ENCODE assay signal across 27 mouse cellular contexts in genomic region chr19:3950331-3950730, GRCm38 (mm10). TPM values are rescaled to one million over a fixed set of nuclear protein-coding genes. Genes with fewer than 3 reads are reported as not detected.
A peak's percentile ranks its signal among the peaks of the same experiment; 100 is the strongest.
DNase-seq lines count a peak whose midpoint lies in the region; ATAC-seq and TF ChIP-seq lines count a peak whose summit lies in the region.
"Had no signal": no experiment of that assay in that cellular context is flagged by ENCODE, and none has a peak within 500 bp of the region (broad histone marks: within the 10 kb centered on the region; RNA-seq: fewer than 3 reads in every experiment).

No protein-coding gene starts in this region.

- ATAC-seq in kidney, embryonic 14.5 days (ENCODE audit: low FRiP score, low TSS enrichment) = no peak
- ATAC-seq in liver, postnatal 0 days = peak; percentile 47; the same call in 1 of the 2 replicates
- ATAC-seq in liver, embryonic 11.5 days (replicated peaks; ENCODE audit: low FRiP score) = no peak
- ATAC-seq: CD4-positive, CD25-positive, alpha-beta regulatory T cell, adult 4 months; forebrain, embryonic 14.5 days had no signal

- no peak overlapping the region for H3K4me3 ChIP-seq in gastrocnemius, adult 2 months
- H3K4me3 ChIP-seq in kidney, embryonic 14.5 days (ENCODE audit: low read length) = no peak overlapping the region
- H3K4me3 ChIP-seq in liver, postnatal 0 days (ENCODE audit: low read depth, low read length) = no peak overlapping the region
- H3K4me3 ChIP-seq in liver, embryonic 11.5 days (ENCODE audit: low read depth, low read length) = no peak overlapping the region
- H3K4me3 ChIP-seq: embryonic facial prominence, embryonic 15.5 days; erythroblast, embryonic 14.5 days; forebrain, embryonic 10.5 days; heart, embryonic 10.5 days; hindbrain, embryonic 13.5 days had no signal

- H3K4me2 ChIP-seq in kidney, embryonic 14.5 days (replicated peaks; ENCODE audit: low read depth, low read length) = no peak overlapping the region
- H3K4me2 ChIP-seq in liver, postnatal 0 days (ENCODE audit: low read depth, low read length) = no peak overlapping the region
- no peak overlapping the region for H3K4me2 ChIP-seq in liver, embryonic 11.5 days
- H3K4me2 ChIP-seq: embryonic facial prominence, embryonic 15.5 days; hindbrain, embryonic 13.5 days had no signal

- H3K9me3 ChIP-seq in kidney, embryonic 14.5 days (ENCODE audit: control insufficient read depth, low read length) = no peaks in the 10 kb centered on the region
- no peaks in the 10 kb centered on the region for H3K9me3 ChIP-seq in liver, postnatal 0 days (ENCODE audit: low read length)
- no peaks in the 10 kb centered on the region for H3K9me3 ChIP-seq in liver, embryonic 11.5 days (ENCODE audit: control insufficient read depth, low read length)
- H3K9me3 ChIP-seq: embryonic facial prominence, embryonic 15.5 days; forebrain, embryonic 10.5 days; heart, embryonic 10.5 days; hindbrain, embryonic 13.5 days had no signal

- no peaks in the 10 kb centered on the region for H3K4me1 ChIP-seq in kidney, embryonic 14.5 days (ENCODE audit: control insufficient read depth, insufficient read depth, low read length)
- H3K4me1 ChIP-seq in liver, postnatal 0 days (ENCODE audit: insufficient read depth) = peaks cover 6% of the 10 kb centered on the region; the same call in 1 of the 2 replicates
- 0 out of 2 replicates have a peak, but pooled peaks cover 5% of the 10 kb centered on the region for H3K4me1 ChIP-seq in liver, embryonic 11.5 days (replicated peaks; ENCODE audit: control insufficient read depth, insufficient read depth, low read length)
- H3K4me1 ChIP-seq: embryonic facial prominence, embryonic 15.5 days; forebrain, embryonic 10.5 days; hindbrain, embryonic 13.5 days had no signal

- peak; percentile 7 for DNase-seq in gastrocnemius, adult 2 months
- DNase-seq in gastrocnemius, adult 8-10 months (ENCODE audit: low spot score in 2 of 2) = no peak
- peak; percentile 82 for DNase-seq in kidney, adult 9 months
- DNase-seq in liver, postnatal 0 days = no peak
- no peak for DNase-seq in liver, embryonic 11.5 days (ENCODE audit: low spot score)
- DNase-seq in right cerebral cortex, adult 2 months (ENCODE audit: low spot score in 2 of 2) = no peak
- DNase-seq: adrenal gland, postnatal 10 days; B cell, adult 2 months; cerebellum, adult 11 months; cerebellum, adult 8-10 months; cerebellum, postnatal 14 days; embryo, embryonic 11 days; gastrocnemius, postnatal 10 days; heart, adult 18-20 months; heart, postnatal 10 days; heart, postnatal 4 days had no signal

- WGBS in kidney, embryonic 14.5 days = 74% methylated on average over 3 of the region's 3 CpGs
- WGBS in liver, postnatal 0 days (ENCODE audit: insufficient replicate concordance) = 73% methylated on average over 3 of the region's 3 CpGs
- WGBS in liver, embryonic 11.5 days = 76% methylated on average over 3 of the region's 3 CpGs

- H3K36me3 ChIP-seq in kidney, embryonic 14.5 days (ENCODE audit: control insufficient read depth, insufficient read depth, low read length) = no peaks in the 10 kb centered on the region
- peaks cover 27% of the 10 kb centered on the region for H3K36me3 ChIP-seq in liver, postnatal 0 days (replicated peaks; ENCODE audit: insufficient read depth, low read length)
- H3K36me3 ChIP-seq in liver, embryonic 11.5 days (ENCODE audit: control insufficient read depth, insufficient read depth, low read length) = no peaks in the 10 kb centered on the region
- H3K36me3 ChIP-seq: embryonic facial prominence, embryonic 15.5 days; forebrain, embryonic 10.5 days; heart, embryonic 10.5 days; hindbrain, embryonic 13.5 days had no signal

- intact Hi-C loops in gastrocnemius, adult 2 months (cut with DNase I) = no loop called here

- TF ChIP-seq CTCF in gastrocnemius, adult 2 months (IDR thresholded peaks at IDR 0.05) = no peak
- TF ChIP-seq CTCF in liver, postnatal 0 days (IDR thresholded peaks at IDR 0.05; ENCODE audit: low read depth) = no peak

- H3K27me3 ChIP-seq in kidney, embryonic 14.5 days (ENCODE audit: control insufficient read depth, insufficient read depth, low read length) = no peaks in the 10 kb centered on the region
- H3K27me3 ChIP-seq in liver, postnatal 0 days (ENCODE audit: insufficient read depth, low read length) = no peaks in the 10 kb centered on the region
- no peaks in the 10 kb centered on the region for H3K27me3 ChIP-seq in liver, embryonic 11.5 days (replicated peaks; ENCODE audit: control insufficient read depth, insufficient read depth, low read length)
- H3K27me3 ChIP-seq: embryonic facial prominence, embryonic 15.5 days; hindbrain, embryonic 13.5 days had no signal

- no peak for TF ChIP-seq EP300 in liver, postnatal 0 days (IDR thresholded peaks at IDR 0.05; ENCODE audit: low read depth)

- H3K27ac ChIP-seq in gastrocnemius, adult 2 months = no peak overlapping the region
- no peak overlapping the region for H3K27ac ChIP-seq in kidney, embryonic 14.5 days (ENCODE audit: low read depth, low read length)
- H3K27ac ChIP-seq in liver, postnatal 0 days (ENCODE audit: low read depth) = no peak overlapping the region
- H3K27ac ChIP-seq in liver, embryonic 11.5 days (ENCODE audit: low read depth, low read length) = no peak overlapping the region
- H3K27ac ChIP-seq: embryonic facial prominence, embryonic 15.5 days; forebrain, embryonic 10.5 days; heart, embryonic 10.5 days; hindbrain, embryonic 13.5 days had no signal

- no peak overlapping the region for H3K9ac ChIP-seq in kidney, embryonic 14.5 days (ENCODE audit: low read depth, low read length)
- H3K9ac ChIP-seq in liver, postnatal 0 days (replicated peaks) = no peak overlapping the region
- H3K9ac ChIP-seq in liver, embryonic 11.5 days (ENCODE audit: low read depth, low read length) = no peak overlapping the region
- H3K9ac ChIP-seq: embryonic facial prominence, embryonic 15.5 days had no signal

RNA-seq across cellular contexts. Expression of gene Aldh3b3, which starts 8.1 kb away (rescaled TPM):
- not detected for total RNA-seq in gastrocnemius, adult 2 months (2021)
- total RNA-seq in gastrocnemius, adult 8-10 months (2022) = not detected
- not detected in 2 replicates for polyA plus RNA-seq in kidney, embryonic 14.5 days (2014; fragmentation: Nextera tagmentation; extraction: Ambion mirVana)
- polyA plus RNA-seq in liver, postnatal 0 days (2015; fragmentation: Nextera tagmentation; extraction: Ambion mirVana) = 0.04 and 0.13 TPM in 2 replicates
- not detected in 2 replicates for polyA plus RNA-seq in liver, embryonic 11.5 days (2014; fragmentation: Nextera tagmentation; extraction: Ambion mirVana)
- total RNA-seq: gastrocnemius, postnatal 10 days; MEL had no signal
- polyA plus RNA-seq: CD4-positive, CD25-positive, alpha-beta regulatory T cell, adult 4 months; embryonic facial prominence, embryonic 11.5 days; erythroblast, embryonic 14.5 days; forebrain, embryonic 10.5 days; forebrain, embryonic 14.5 days; heart, embryonic 10.5 days; heart, embryonic 14.5 days; hindbrain, embryonic 13.5 days had no signal

RNA-seq across cellular contexts. Expression of gene Unc93b1, which starts 15.3 kb away (rescaled TPM):
- total RNA-seq in gastrocnemius, adult 2 months (2021) = 1 to 10 TPM; 3.6 to 6.4 TPM
- total RNA-seq in gastrocnemius, adult 8-10 months (2022) = 1 to 10 TPM; 3.2 to 4.5 (median 3.5) TPM
- polyA plus RNA-seq in kidney, embryonic 14.5 days (2014; fragmentation: Nextera tagmentation; extraction: Ambion mirVana) = 7.0 and 12.4 TPM in 2 replicates
- polyA plus RNA-seq in liver, postnatal 0 days (2015; fragmentation: Nextera tagmentation; extraction: Ambion mirVana) = 42.6 and 48.1 TPM in 2 replicates
- 14.2 and 16.0 TPM in 2 replicates for polyA plus RNA-seq in liver, embryonic 11.5 days (2014; fragmentation: Nextera tagmentation; extraction: Ambion mirVana)

RNA-seq across cellular contexts. Expression of gene Aldh3b1, which starts 20.7 kb away (rescaled TPM):
- under 1 TPM; 0.77 to 0.98 TPM for total RNA-seq in gastrocnemius, adult 2 months (2021)
- 1 to 10 TPM; 1.0 to 2.6 (median 1.3) TPM for total RNA-seq in gastrocnemius, adult 8-10 months (2022)
- polyA plus RNA-seq in kidney, embryonic 14.5 days (2014; fragmentation: Nextera tagmentation; extraction: Ambion mirVana) = 2.8 and 3.0 TPM in 2 replicates
- polyA plus RNA-seq in liver, postnatal 0 days (2015; fragmentation: Nextera tagmentation; extraction: Ambion mirVana) = 9.5 TPM in 2 replicates
- 1.7 TPM in 2 replicates for polyA plus RNA-seq in liver, embryonic 11.5 days (2014; fragmentation: Nextera tagmentation; extraction: Ambion mirVana)
- polyA plus RNA-seq: erythroblast, embryonic 14.5 days had no signal

RNA-seq across cellular contexts. Expression of gene Aldh3b2, which starts 21.8 kb away (rescaled TPM):
- total RNA-seq in gastrocnemius, adult 2 months (2021) = under 1 TPM; 0.11 to 0.15 TPM
- total RNA-seq in gastrocnemius, adult 8-10 months (2022) = under 1 TPM in 3 of 4 experiments, not detected in 1; 0.19 to 0.62 (median 0.52) TPM
- 1.3 and 1.6 TPM in 2 replicates for polyA plus RNA-seq in kidney, embryonic 14.5 days (2014; fragmentation: Nextera tagmentation; extraction: Ambion mirVana)
- 0.09 and 0.11 TPM in 2 replicates for polyA plus RNA-seq in liver, postnatal 0 days (2015; fragmentation: Nextera tagmentation; extraction: Ambion mirVana)
- 0.48 and 0.70 TPM in 2 replicates for polyA plus RNA-seq in liver, embryonic 11.5 days (2014; fragmentation: Nextera tagmentation; extraction: Ambion mirVana)
- total RNA-seq: MEL had no signal
- polyA plus RNA-seq: CD4-positive, CD25-positive, alpha-beta regulatory T cell, adult 4 months had no signal

RNA-seq across cellular contexts. Expression of gene Acy3, which starts 36.0 kb away (rescaled TPM):
- total RNA-seq in gastrocnemius, adult 2 months (2021) = 1 to 10 TPM; 1.7 to 2.6 TPM
- total RNA-seq in gastrocnemius, adult 8-10 months (2022) = 1 to 10 TPM; 1.1 to 1.7 (median 1.5) TPM
- polyA plus RNA-seq in kidney, embryonic 14.5 days (2014; fragmentation: Nextera tagmentation; extraction: Ambion mirVana) = 22.4 and 26.3 TPM in 2 replicates
- 19.3 and 22.0 TPM in 2 replicates for polyA plus RNA-seq in liver, postnatal 0 days (2015; fragmentation: Nextera tagmentation; extraction: Ambion mirVana)
- polyA plus RNA-seq in liver, embryonic 11.5 days (2014; fragmentation: Nextera tagmentation; extraction: Ambion mirVana) = 12.0 and 14.5 TPM in 2 replicates
- polyA plus RNA-seq: erythroblast, embryonic 14.5 days had no signal

Comparison
In these comparisons a context has a peak if more than half of its experiments do, and no peak if none do; other contexts are left out.
1. DNase-seq: peak in gastrocnemius, adult 2 months (single experiment) and kidney, adult 9 months (single experiment); none in gastrocnemius, adult 8-10 months (0 of 2), liver, postnatal 0 days (single experiment), liver, embryonic 11.5 days (single experiment) and right cerebral cortex, adult 2 months (0 of 2).